ENCODE assay signal across 8 mouse cellular contexts in the genomic region with DNA sequence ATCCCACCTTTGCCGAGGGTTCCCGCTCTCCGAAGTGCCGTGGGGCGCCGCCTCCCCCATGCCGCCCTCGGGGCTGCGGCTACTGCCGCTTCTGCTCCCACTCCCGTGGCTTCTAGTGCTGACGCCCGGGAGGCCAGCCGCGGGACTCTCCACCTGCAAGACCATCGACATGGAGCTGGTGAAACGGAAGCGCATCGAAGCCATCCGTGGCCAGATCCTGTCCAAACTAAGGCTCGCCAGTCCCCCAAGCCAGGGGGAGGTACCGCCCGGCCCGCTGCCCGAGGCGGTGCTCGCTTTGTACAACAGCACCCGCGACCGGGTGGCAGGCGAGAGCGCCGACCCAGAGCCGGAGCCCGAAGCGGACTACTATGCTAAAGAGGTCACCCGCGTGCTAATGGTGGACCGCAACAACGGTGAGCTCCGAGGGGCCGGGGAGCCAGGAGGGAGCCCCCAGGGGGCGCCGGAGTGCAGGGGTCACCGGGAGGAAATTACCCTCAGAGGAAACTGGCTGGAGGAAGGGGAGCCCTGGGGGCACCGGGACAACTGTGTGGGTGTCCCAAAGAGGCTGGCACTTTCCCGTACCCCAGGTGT. TPM values are rescaled to one million over a fixed set of nuclear protein-coding genes. Genes with fewer than 3 reads are reported as not detected.
A peak's percentile ranks its signal among the peaks of the same experiment; 100 is the strongest.
DNase-seq lines count a peak whose midpoint lies in the region; ATAC-seq lines count a peak whose summit lies in the region.

No protein-coding gene starts in this region.

- DNase-seq in CD4-positive helper T cell, adult 2 months (ENCODE audit: low read depth, low spot score), result peak; percentile 64
- peak; percentile 14 for DNase-seq in adipocyte (ENCODE audit: low spot score)
- DNase-seq in induced T-regulatory cell, adult 2 months (ENCODE audit: low read depth), result peak; percentile 76
- peak; percentile 71 to 72 for DNase-seq in lung, adult 18-20 months
- DNase-seq in retina, embryonic 14.5 days (ENCODE audit: low spot score), result peak; percentile 52
- DNase-seq in left cerebral cortex, adult 18-20 months (ENCODE audit: low spot score in 2 of 2), result no peak

- WGBS in forebrain, embryonic 15.5 days, result under 1% methylated on average over 47 of the region's 47 CpGs

- H3K27me3 ChIP-seq in forebrain, embryonic 15.5 days, result peaks cover 64% of the 10 kb centered on the region

- H3K27ac ChIP-seq in forebrain, embryonic 15.5 days (replicated peaks), result no peak overlapping the region

- no peaks in the 10 kb centered on the region for H3K9me3 ChIP-seq in forebrain, embryonic 15.5 days

- H3K9ac ChIP-seq in forebrain, embryonic 15.5 days (replicated peaks), result peak overlapping the region; percentile 22; the same call in 1 of the 2 replicates

- H3K4me3 ChIP-seq in forebrain, embryonic 15.5 days, result peak overlapping the region; percentile 44

- H3K36me3 ChIP-seq in forebrain, embryonic 15.5 days, result no peaks in the 10 kb centered on the region

- H3K4me2 ChIP-seq in forebrain, embryonic 15.5 days (replicated peaks), result peak overlapping the region; percentile 60

- H3K4me1 ChIP-seq in forebrain, embryonic 15.5 days, result peaks cover 31% of the 10 kb centered on the region

- 0 out of 2 replicates have a peak, but pooled peaks have one; percentile 6 for ATAC-seq in forebrain, embryonic 15.5 days (replicated peaks)
- no peak for ATAC-seq in megakaryocyte-erythroid progenitor cell, adult 5-6 weeks (replicated peaks; ENCODE audit: low FRiP score, low TSS enrichment, poor library complexity, severe bottlenecking)

RNA-seq across cellular contexts. Expression of gene Tgfb1, which starts 1.1 kb away (rescaled TPM):
- 0.62 and 0.74 TPM in 2 replicates for polyA plus RNA-seq in forebrain, embryonic 15.5 days (2015; fragmentation: Nextera tagmentation; extraction: Ambion mirVana)
- total RNA-seq in left cerebral cortex, adult 18-20 months (2021), result 1 to 10 TPM; 7.9 to 9.2 TPM
- 156 and 169 TPM in 2 replicates for total RNA-seq in megakaryocyte-erythroid progenitor cell, adult 5-6 weeks (2014; fragmentation: Nextera tagmentation)
- total RNA-seq in megakaryocyte-erythroid progenitor cell, adult 5-6 weeks (2017), result 26.0 and 27.0 TPM in 2 replicates

RNA-seq across cellular contexts. Expression of gene B9d2, which starts 7.3 kb away (rescaled TPM):
- polyA plus RNA-seq in forebrain, embryonic 15.5 days (2015; fragmentation: Nextera tagmentation; extraction: Ambion mirVana), result 39.2 and 39.4 TPM in 2 replicates
- 10 to 100 TPM; 22.9 to 24.3 TPM for total RNA-seq in left cerebral cortex, adult 18-20 months (2021)
- 34.6 and 35.2 TPM in 2 replicates for total RNA-seq in megakaryocyte-erythroid progenitor cell, adult 5-6 weeks (2014; fragmentation: Nextera tagmentation)
- total RNA-seq in megakaryocyte-erythroid progenitor cell, adult 5-6 weeks (2017), result 42.8 and 45.5 TPM in 2 replicates

RNA-seq across cellular contexts. Expression of gene Tmem91, which starts 12.9 kb away (rescaled TPM):
- polyA plus RNA-seq in forebrain, embryonic 15.5 days (2015; fragmentation: Nextera tagmentation; extraction: Ambion mirVana), result 14.4 and 17.0 TPM in 2 replicates
- 10 to 100 TPM; 23.6 to 26.5 TPM for total RNA-seq in left cerebral cortex, adult 18-20 months (2021)
- total RNA-seq in megakaryocyte-erythroid progenitor cell, adult 5-6 weeks (2014; fragmentation: Nextera tagmentation), result 2.2 TPM in 1 of 2 replicates, not detected in the other
- not detected in 2 replicates for total RNA-seq in megakaryocyte-erythroid progenitor cell, adult 5-6 weeks (2017)

RNA-seq across cellular contexts. Expression of gene Exosc5, which starts 28.9 kb away (rescaled TPM):
- 50.5 and 51.8 TPM in 2 replicates for polyA plus RNA-seq in forebrain, embryonic 15.5 days (2015; fragmentation: Nextera tagmentation; extraction: Ambion mirVana)
- total RNA-seq in left cerebral cortex, adult 18-20 months (2021), result 10 to 100 TPM; 23.5 to 24.4 TPM
- total RNA-seq in megakaryocyte-erythroid progenitor cell, adult 5-6 weeks (2014; fragmentation: Nextera tagmentation), result 69.2 and 123 TPM in 2 replicates
- 34.9 and 43.9 TPM in 2 replicates for total RNA-seq in megakaryocyte-erythroid progenitor cell, adult 5-6 weeks (2017)

RNA-seq across cellular contexts. Expression of gene Bckdha, which starts 29.1 kb away (rescaled TPM):
- polyA plus RNA-seq in forebrain, embryonic 15.5 days (2015; fragmentation: Nextera tagmentation; extraction: Ambion mirVana), result 57.8 and 62.1 TPM in 2 replicates
- total RNA-seq in left cerebral cortex, adult 18-20 months (2021), result 10 to 100 TPM; 35.7 to 40.7 TPM
- 20.2 and 27.4 TPM in 2 replicates for total RNA-seq in megakaryocyte-erythroid progenitor cell, adult 5-6 weeks (2014; fragmentation: Nextera tagmentation)
- 22.6 and 25.8 TPM in 2 replicates for total RNA-seq in megakaryocyte-erythroid progenitor cell, adult 5-6 weeks (2017)

Comparison
In these comparisons a context has a peak if more than half of its experiments do, and no peak if none do; other contexts are left out.
1. DNase-seq: peak in CD4-positive helper T cell, adult 2 months (single experiment), adipocyte (single experiment), induced T-regulatory cell, adult 2 months (single experiment), lung, adult 18-20 months (2 of 2) and retina, embryonic 14.5 days (single experiment); none in left cerebral cortex, adult 18-20 months (0 of 2).
2. RNA of gene Tmem91, which starts 12.9 kb away (total RNA-seq): 23.6 to 26.5 TPM in left cerebral cortex, adult 18-20 months; 2.2 TPM in megakaryocyte-erythroid progenitor cell, adult 5-6 weeks; every median in the first group is over 4 times any median in the second.